Mouse (Mus musculus): Measurements from ENCODE around the gene Gja6. TPM values are rescaled to one million over a fixed set of nuclear protein-coding genes. Genes with fewer than 3 reads are reported as not detected.

Gene Gja6
- polyA plus RNA-seq, 1 experiment from 2014 or later: 2.6 TPM

DNA sequence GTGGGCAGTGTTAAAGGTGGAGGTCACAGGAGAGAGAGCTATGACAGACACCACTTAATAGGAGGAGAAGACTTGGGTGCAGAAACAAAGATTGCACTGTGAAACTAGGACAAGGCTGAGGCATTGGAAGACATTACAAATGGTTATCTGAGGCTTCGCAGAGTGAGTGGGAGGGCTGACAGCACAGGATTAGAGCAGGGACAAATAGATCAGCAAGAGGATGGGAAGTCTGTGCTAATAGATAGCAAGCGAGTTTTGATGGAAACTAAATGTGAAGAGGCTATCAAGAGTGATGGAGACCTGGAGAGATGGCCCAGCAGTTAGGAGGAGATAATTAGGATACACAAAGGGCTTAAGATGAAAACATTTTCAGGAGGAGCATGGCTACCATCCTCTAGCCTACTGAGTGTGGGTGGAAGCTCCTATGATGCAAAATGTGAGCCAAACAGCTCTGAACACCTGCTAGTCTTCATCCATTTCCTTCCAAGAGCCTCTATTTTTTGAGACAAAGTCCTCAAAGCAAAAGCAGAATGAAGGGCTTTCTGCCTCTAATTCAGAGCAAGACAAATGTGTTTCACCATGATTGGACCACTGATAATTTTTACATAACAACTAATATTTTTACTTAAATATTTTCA lies 1.7 kb downstream of the Gja6 start:
- Histone ChIP-seq H3K27me3 (replicated peaks; ENCODE audit: control insufficient read depth, insufficient read depth, low read length) (0 out of 2 replicates have a peak, but pooled peaks cover 5% of the 10 kb centered on the region), H3K4me3 (ENCODE audit: low read depth, low read length) (no peak overlapping the region), H3K9me3 (ENCODE audit: control insufficient read depth, low read length) (no peaks in the 10 kb centered on the region), H3K36me3 (ENCODE audit: control insufficient read depth, insufficient read depth, low read length) (no peaks in the 10 kb centered on the region), H3K9ac (ENCODE audit: low read depth, low read length) (no peak overlapping the region), H3K4me2 (no peak overlapping the region), H3K4me1 (replicated peaks; ENCODE audit: control insufficient read depth, insufficient read depth, low read length) (no peaks in the 10 kb centered on the region), H3K27ac (ENCODE audit: low read depth, low read length) (no peak overlapping the region)
- WGBS: 38% methylated on average over 2 of the region's 2 CpGs
- ATAC-seq (replicated peaks; ENCODE audit: low FRiP score) (peak; percentile 98), DNase-seq (ENCODE audit: low spot score) (no peak)

DNA sequence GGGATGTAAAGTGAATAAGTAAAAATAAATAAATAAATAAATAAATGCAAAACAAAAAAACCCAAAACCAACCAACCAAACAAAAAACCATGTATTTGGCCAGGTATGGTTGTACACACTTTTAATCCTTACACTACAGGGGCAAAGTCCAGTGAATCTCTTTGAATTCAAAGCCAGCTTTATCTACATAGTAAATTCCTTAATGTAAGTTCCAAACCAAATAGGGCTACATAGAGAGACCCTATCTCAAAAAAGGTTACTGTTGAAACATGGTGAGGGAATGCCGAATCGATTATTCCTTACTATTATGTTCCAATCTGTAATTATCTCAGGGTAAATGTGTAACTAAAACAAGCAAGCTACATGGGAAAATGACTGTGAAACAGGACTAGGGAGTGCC lies 5.7 kb downstream of the Gja6 start:
- no peaks in the 10 kb centered on the region for H3K9me3 ChIP-seq (ENCODE audit: control insufficient read depth, low read length)
- ATAC-seq (replicated peaks; ENCODE audit: low FRiP score) (no peak), DNase-seq (ENCODE audit: low spot score) (no peak)
- no peaks in the 10 kb centered on the region for H3K36me3 ChIP-seq (ENCODE audit: control insufficient read depth, insufficient read depth, low read length)
- no peaks in the 10 kb centered on the region for H3K4me1 ChIP-seq (replicated peaks; ENCODE audit: control insufficient read depth, insufficient read depth, low read length)
- 77% methylated on average over 2 of the region's 2 CpGs for WGBS
- H3K4me2 ChIP-seq: no peak overlapping the region
- H3K9ac ChIP-seq (ENCODE audit: low read depth, low read length): no peak overlapping the region
- H3K27me3 ChIP-seq (replicated peaks; ENCODE audit: control insufficient read depth, insufficient read depth, low read length): peaks cover 5% of the 10 kb centered on the region; the same call in 1 of the 2 replicates
- H3K27ac ChIP-seq (ENCODE audit: low read depth, low read length): no peak overlapping the region
- no peak overlapping the region for H3K4me3 ChIP-seq (ENCODE audit: low read depth, low read length)

DNA sequence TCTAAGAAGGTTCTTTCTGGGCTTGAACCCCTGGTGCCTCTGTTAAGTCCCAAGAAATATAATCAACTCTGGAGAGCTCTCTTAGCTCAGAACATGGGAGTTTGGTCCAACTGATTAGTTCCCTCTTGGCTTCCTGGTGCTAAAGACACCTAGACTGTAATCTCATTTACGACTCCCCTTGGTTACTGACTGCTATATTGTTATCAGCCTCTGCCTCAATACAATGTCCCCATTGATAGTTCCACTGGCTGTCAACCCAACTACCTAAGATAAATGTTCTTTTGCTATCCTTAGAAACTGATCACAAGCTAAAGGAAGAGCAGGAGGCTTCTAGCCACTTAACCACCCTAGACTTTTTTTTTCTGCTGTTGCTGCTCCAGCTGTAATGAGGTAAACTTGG lies 14.8 kb downstream of the Gja6 start:
- DNase-seq (ENCODE audit: low spot score) (no peak), ATAC-seq (replicated peaks; ENCODE audit: low FRiP score) (peak; percentile 82)
- Histone ChIP-seq H3K9me3 (ENCODE audit: control insufficient read depth, low read length) (no peaks in the 10 kb centered on the region), H3K4me1 (replicated peaks; ENCODE audit: control insufficient read depth, insufficient read depth, low read length) (no peaks in the 10 kb centered on the region), H3K4me3 (ENCODE audit: low read depth, low read length) (no peak overlapping the region), H3K27ac (ENCODE audit: low read depth, low read length) (no peak overlapping the region), H3K27me3 (replicated peaks; ENCODE audit: control insufficient read depth, insufficient read depth, low read length) (no peaks in the 10 kb centered on the region; the same call in 1 of the 2 replicates), H3K4me2 (no peak overlapping the region), H3K9ac (ENCODE audit: low read depth, low read length) (no peak overlapping the region), H3K36me3 (ENCODE audit: control insufficient read depth, insufficient read depth, low read length) (no peaks in the 10 kb centered on the region)
- 72% methylated on average over 1 of the region's 1 CpGs for WGBS

DNA sequence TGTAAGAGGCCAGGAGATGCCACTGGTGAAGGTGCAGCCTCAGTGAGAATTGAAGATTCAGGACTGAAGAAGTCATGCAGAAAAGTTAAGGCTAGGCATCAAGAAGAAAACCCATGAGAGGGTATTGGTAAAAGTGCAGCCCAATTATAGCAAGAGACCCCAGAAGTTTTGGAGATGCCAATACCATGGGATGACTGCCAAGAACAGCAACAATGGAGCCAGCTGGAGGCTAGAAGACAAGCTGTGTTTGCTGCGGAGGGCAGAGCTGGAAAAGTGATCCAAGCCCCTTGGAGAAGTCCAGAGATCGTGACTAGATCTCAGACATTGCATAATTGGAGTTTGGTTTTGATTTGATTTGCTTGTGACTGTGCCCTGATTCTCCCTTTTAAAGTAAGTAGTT lies 20.6 kb downstream of the Gja6 start:
- H3K4me1 ChIP-seq (replicated peaks; ENCODE audit: control insufficient read depth, insufficient read depth, low read length): no peaks in the 10 kb centered on the region
- DNase-seq (ENCODE audit: low spot score) (no peak), ATAC-seq (replicated peaks; ENCODE audit: low FRiP score) (no peak)
- H3K4me2 ChIP-seq: no peak overlapping the region
- H3K27ac ChIP-seq (ENCODE audit: low read depth, low read length): no peak overlapping the region
- H3K36me3 ChIP-seq (ENCODE audit: control insufficient read depth, insufficient read depth, low read length): no peaks in the 10 kb centered on the region
- WGBS: 76% methylated on average over 2 of the region's 2 CpGs
- no peaks in the 10 kb centered on the region for H3K9me3 ChIP-seq (ENCODE audit: control insufficient read depth, low read length)
- no peaks in the 10 kb centered on the region; the same call in 1 of the 2 replicates for H3K27me3 ChIP-seq (replicated peaks; ENCODE audit: control insufficient read depth, insufficient read depth, low read length)
- no peak overlapping the region for H3K4me3 ChIP-seq (ENCODE audit: low read depth, low read length)
- no peak overlapping the region for H3K9ac ChIP-seq (ENCODE audit: low read depth, low read length)

DNA sequence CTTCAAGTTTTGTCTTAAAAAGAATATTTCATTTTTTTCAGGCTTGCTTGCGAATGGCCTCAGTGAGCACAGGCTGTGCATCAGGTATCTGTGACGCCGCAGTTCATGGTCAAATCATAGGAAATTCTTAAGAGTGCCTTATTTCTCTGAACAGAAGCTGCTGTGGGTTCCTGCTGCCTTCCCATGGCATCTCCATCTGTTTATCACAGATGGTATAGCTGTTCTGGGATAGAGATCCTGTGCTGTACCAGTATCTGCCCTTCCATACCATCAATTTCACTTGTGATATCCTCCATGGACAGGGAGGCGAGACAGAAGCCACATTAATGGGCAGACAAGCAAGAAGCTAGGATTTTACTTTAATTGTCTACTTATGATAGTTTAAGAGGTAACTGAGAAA lies 40.3 kb downstream of the Gja6 start:
- H3K36me3 ChIP-seq (ENCODE audit: control insufficient read depth, insufficient read depth, low read length): no peaks in the 10 kb centered on the region
- DNase-seq (ENCODE audit: low spot score): no peak
- H3K4me1 ChIP-seq (replicated peaks; ENCODE audit: control insufficient read depth, insufficient read depth, low read length): no peaks in the 10 kb centered on the region
- H3K27ac ChIP-seq (ENCODE audit: low read depth, low read length): no peak overlapping the region
- peaks cover 8% of the 10 kb centered on the region; the same call in 1 of the 2 replicates for H3K27me3 ChIP-seq (replicated peaks; ENCODE audit: control insufficient read depth, insufficient read depth, low read length)
- no peaks in the 10 kb centered on the region for H3K9me3 ChIP-seq (ENCODE audit: control insufficient read depth, low read length)
- no peak overlapping the region for H3K4me2 ChIP-seq
- WGBS: 77% methylated on average over 4 of the region's 4 CpGs
- no peak overlapping the region for H3K9ac ChIP-seq (ENCODE audit: low read depth, low read length)
- ATAC-seq (replicated peaks; ENCODE audit: low FRiP score): no peak
- H3K4me3 ChIP-seq (ENCODE audit: low read depth, low read length): no peak overlapping the region

DNA sequence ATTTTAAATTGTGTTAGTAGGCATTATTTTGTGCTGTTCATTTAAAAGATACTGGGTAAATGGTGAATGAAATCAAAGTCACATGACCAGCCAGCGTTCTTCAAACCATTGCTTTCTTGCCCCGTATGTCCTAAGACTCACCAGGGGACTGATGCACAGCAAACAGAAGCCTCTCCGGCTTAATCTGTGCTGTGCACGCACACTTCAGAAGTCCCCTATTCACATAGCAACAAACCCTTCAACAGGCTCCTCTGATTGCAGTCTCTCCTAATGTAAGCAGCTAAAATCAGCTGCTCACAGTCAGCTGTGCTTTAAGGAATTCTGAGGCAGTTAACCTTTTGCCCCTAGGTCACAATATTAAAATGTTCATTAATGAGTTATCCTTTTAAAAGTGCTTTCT lies 41.8 kb downstream of the Gja6 start:
- H3K4me2 ChIP-seq: no peak overlapping the region
- 94% methylated on average over 4 of the region's 4 CpGs for whole genome bisulfite sequencing
- peaks cover 8% of the 10 kb centered on the region; the same call in 1 of the 2 replicates for H3K27me3 ChIP-seq (replicated peaks; ENCODE audit: control insufficient read depth, insufficient read depth, low read length)
- no peaks in the 10 kb centered on the region for H3K4me1 ChIP-seq (replicated peaks; ENCODE audit: control insufficient read depth, insufficient read depth, low read length)
- H3K9ac ChIP-seq (ENCODE audit: low read depth, low read length): no peak overlapping the region
- H3K4me3 ChIP-seq (ENCODE audit: low read depth, low read length): no peak overlapping the region
- no peak overlapping the region for H3K27ac ChIP-seq (ENCODE audit: low read depth, low read length)
- no peak for ATAC-seq (replicated peaks; ENCODE audit: low FRiP score)
- H3K36me3 ChIP-seq (ENCODE audit: control insufficient read depth, insufficient read depth, low read length): no peaks in the 10 kb centered on the region
- DNase-seq (ENCODE audit: low spot score): no peak
- no peaks in the 10 kb centered on the region for H3K9me3 ChIP-seq (ENCODE audit: control insufficient read depth, low read length)

DNA sequence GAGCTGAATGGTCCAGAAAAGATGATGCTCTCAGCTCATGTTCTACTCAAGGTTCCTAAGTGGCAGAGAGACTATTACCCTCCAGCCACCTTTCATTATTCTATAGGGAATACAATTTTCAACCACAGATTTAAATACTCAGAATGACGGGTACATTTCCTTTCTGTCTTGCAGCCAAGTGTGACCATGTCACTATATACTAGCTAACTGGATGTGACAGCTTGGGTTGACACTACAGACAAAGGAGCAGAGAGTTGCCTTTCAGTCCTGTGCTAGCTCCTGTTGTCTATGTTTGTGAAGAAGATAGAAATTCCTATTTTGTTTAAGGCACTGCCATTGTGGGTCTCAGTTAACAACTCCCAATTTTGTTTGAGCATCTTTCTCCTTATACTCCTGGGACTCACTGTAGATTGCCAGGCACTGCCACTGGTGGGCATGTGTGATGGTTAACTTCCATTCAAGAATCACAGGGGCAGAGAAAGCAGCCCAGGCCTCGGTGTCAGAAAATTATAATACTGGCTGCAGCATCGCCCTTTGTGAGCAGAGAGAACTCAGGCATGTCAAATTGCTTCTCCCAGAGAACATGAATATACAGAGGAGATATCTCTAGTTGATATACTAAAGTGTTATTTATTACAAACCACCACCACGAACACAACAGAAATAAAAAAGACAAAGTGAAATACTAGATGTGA lies 43.0 kb downstream of the Gja6 start:
- 75% methylated on average over 4 of the region's 4 CpGs for WGBS
- Histone ChIP-seq H3K9ac (ENCODE audit: low read depth, low read length) (no peak overlapping the region), H3K27me3 (replicated peaks; ENCODE audit: control insufficient read depth, insufficient read depth, low read length) (peaks cover 11% of the 10 kb centered on the region; the same call in 1 of the 2 replicates), H3K4me3 (ENCODE audit: low read depth, low read length) (no peak overlapping the region), H3K27ac (ENCODE audit: low read depth, low read length) (no peak overlapping the region), H3K4me1 (replicated peaks; ENCODE audit: control insufficient read depth, insufficient read depth, low read length) (no peaks in the 10 kb centered on the region), H3K4me2 (no peak overlapping the region), H3K36me3 (ENCODE audit: control insufficient read depth, insufficient read depth, low read length) (no peaks in the 10 kb centered on the region), H3K9me3 (ENCODE audit: control insufficient read depth, low read length) (no peaks in the 10 kb centered on the region)
- ATAC-seq (replicated peaks; ENCODE audit: low FRiP score): no peak
- no peak for DNase-seq (ENCODE audit: low spot score)

Data from liver, embryonic 11.5 days (tissue).